Mouse (Mus musculus) cerebellum, adult 2 months (tissue): ENCODE measurements at regions not wholly inside any gene's neighbourhood (a gene's known extent, or its start where the extent isn't known, plus 50 kb on each side); places are given as distances from the start of the nearest gene placed in this dataset.

Source experiments
- DNase-seq, 2 experiments: peaks; one replicate each; pipeline ENCODE4 v3.0.0; 2021
- H3K27ac ChIP-seq: fragments of 200-500 bp; 2 replicates; pipeline ENCODE4 v1.5.1; 2012; ENCODE audit warnings: low read length, control low read depth, inconsistent platforms; ENCODE audit not compliant: insufficient read depth
- H3K27me3 ChIP-seq: fragments of 200-500 bp; 2 replicates; pipeline ENCODE4 v1.6.1; 2012; ENCODE audit warnings: inconsistent platforms, mild to moderate bottlenecking, low read length, moderate library complexity; ENCODE audit not compliant: control insufficient read depth, insufficient read depth
- H3K4me1 ChIP-seq: fragments of 200-500 bp; 2 replicates; pipeline ENCODE4 v1.6.1; 2011; ENCODE audit warnings: low read length; ENCODE audit not compliant: control insufficient read depth, insufficient read depth
- H3K4me3 ChIP-seq: fragments of 200-500 bp; replicated peaks from 2 replicates; pipeline ENCODE3; 2011; ENCODE audit warnings: mild to moderate bottlenecking, low read depth, low read length, control low read depth; ENCODE audit not compliant: insufficient read depth
- CTCF ChIP-seq: fragments of 200-500 bp; IDR thresholded peaks from 2 replicates; pipeline ENCODE4 v1.5.1; 2011; ENCODE audit warnings: low read depth, mild to moderate bottlenecking, control low read depth, low read length, moderate library complexity, borderline replicate concordance; ENCODE audit not compliant: insufficient read depth
- POLR2A ChIP-seq: fragments of 200-500 bp; IDR thresholded peaks from 2 replicates; pipeline ENCODE4 v1.6.1; 2011; ENCODE audit warnings: low read length, control low read depth, borderline replicate concordance; ENCODE audit not compliant: insufficient read depth
- WGBS: fragments of 180-500 bp; shearing (Covaris S2); methylation state at CpG from one replicate; pipeline ENCODE4 v1.1.7; 2018; 5-methylcytosine and 5-hydroxymethylcytosine counted together

DNA sequence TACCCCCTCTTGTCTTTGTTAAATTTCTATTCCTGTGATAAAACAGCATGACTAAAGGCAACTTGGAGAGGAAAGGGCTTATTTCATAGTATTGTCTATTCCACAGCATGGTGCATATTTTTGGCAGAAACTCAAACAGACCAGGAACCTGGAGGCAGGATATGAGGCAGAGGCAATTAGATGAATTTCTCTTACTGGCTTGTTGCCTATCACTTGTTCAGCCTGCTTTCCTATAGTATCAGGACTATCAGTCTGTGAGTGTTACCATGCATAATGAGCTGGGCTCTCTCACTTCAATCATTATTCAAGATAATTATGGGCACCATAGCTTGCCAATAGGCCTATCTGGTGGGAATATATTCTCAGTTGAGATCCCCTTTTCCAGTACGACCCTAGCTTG lies 552.3 kb downstream of the Tbl1xr1 start:
- Histone ChIP-seq H3K27ac (no peak overlapping the region), H3K4me3 (no peak overlapping the region), H3K27me3 (no peaks in the 10 kb centered on the region), H3K4me1 (no peaks in the 10 kb centered on the region)
- DNase-seq: peak in 1 of 2 experiments; percentile 2
- TF ChIP-seq POLR2A: no peak
- TF ChIP-seq CTCF: no peak
- 48% methylated on average over 1 of the region's 1 CpGs for WGBS
